Mouse (Mus musculus) ES-Bruce4 (cell line): Measurements from ENCODE around the gene Ppp4r3b.

Experiments
- CTCF ChIP-seq: IDR thresholded peaks from one replicate; pipeline ENCODE4 v1.8.1; 2011; ENCODE audit warnings: low read depth, low read length
- POLR2A ChIP-seq: IDR thresholded peaks from one replicate; pipeline ENCODE4 v1.8.1; 2011; ENCODE audit warnings: low read length; ENCODE audit not compliant: insufficient read depth

- no peak for TF ChIP-seq CTCF
- TF ChIP-seq POLR2A = no peak
These were observed 69.3 kb downstream of the Ppp4r3b start for GRCm38 (mm10) chr11:29241961-29242360.
